Mouse (Mus musculus) liver, embryonic 14.5 days (tissue): ENCODE measurements at regions not wholly inside any gene's neighbourhood (a gene's known extent, or its start where the extent isn't known, plus 50 kb on each side); places are given as distances from the start of the nearest gene placed in this dataset.

Experiments used
- ATAC-seq: fragments of 200-750 bp; cut with Nextera tagmentation; 2 replicates; pipeline ENCODE4 v1.8.0; 2017; ENCODE audit warnings: moderate number of reproducible peaks, mild to moderate bottlenecking, moderate library complexity; ENCODE audit not compliant: insufficient read depth
- DNase-seq, 3 experiments: peaks; one replicate each; pipeline ENCODE4 v3.0.0-alpha.2; 2012 to 2013; ENCODE audit warnings: low read depth in 3 of 3, low spot score in 3 of 3
- H3K27ac ChIP-seq: fragments of 300-500 bp; sonication (generic); 2 replicates; pipeline ENCODE4 v1.5.1; 2014; ENCODE audit warnings: moderate library complexity, mild to moderate bottlenecking, control low read depth, inconsistent platforms
- H3K27me3 ChIP-seq: fragments of 300-500 bp; sonication (generic); 2 replicates; pipeline ENCODE4 v1.6.1; 2014; ENCODE audit warnings: mild to moderate bottlenecking, low read length, moderate library complexity; ENCODE audit not compliant: control insufficient read depth, insufficient read depth
- H3K36me3 ChIP-seq: fragments of 300-500 bp; sonication (generic); replicated peaks from 2 replicates; pipeline ENCODE4 v1.6.1; 2014; ENCODE audit warnings: low read depth; ENCODE audit not compliant: control insufficient read depth, insufficient read depth
- H3K4me1 ChIP-seq, 2 experiments: fragments of 200-500 bp in 1 of 2; fragments of 300-500 bp in 1 of 2; sonication (generic) in 1 of 2; replicated peaks; 2 replicates each; pipeline ENCODE4 v1.6.1; 2012 to 2014; ENCODE audit warnings: antibody characterized with exemption in 1 of 2, inconsistent platforms in 1 of 2, low read length in 1 of 2; ENCODE audit not compliant: control insufficient read depth in 2 of 2, insufficient read depth in 2 of 2
- H3K4me2 ChIP-seq: fragments of 300-500 bp; sonication (generic); 2 replicates; pipeline ENCODE4 v1.6.1; 2014; ENCODE audit warnings: low read depth, mild to moderate bottlenecking, control low read depth, moderate library complexity
- H3K4me3 ChIP-seq, 2 experiments: fragments of 200-500 bp in 1 of 2; fragments of 300-500 bp in 1 of 2; sonication (generic) in 1 of 2; 2 replicates each; pipeline ENCODE4 v1.5.1; 2012 to 2014; ENCODE audit warnings: low read depth in 2 of 2, low read length in 2 of 2, mild to moderate bottlenecking in 2 of 2, control low read depth in 1 of 2, inconsistent platforms in 1 of 2, moderate library complexity in 1 of 2; ENCODE audit not compliant: insufficient read depth in 1 of 2
- H3K9ac ChIP-seq: fragments of 300-500 bp; sonication (generic); replicated peaks from 2 replicates; pipeline ENCODE4 v1.6.1; 2014; ENCODE audit warnings: mild to moderate bottlenecking, control low read depth, moderate library complexity
- H3K9me3 ChIP-seq: fragments of 300-500 bp; sonication (generic); 2 replicates; pipeline ENCODE4 v1.6.1; 2016; ENCODE audit warnings: low read length, mixed read lengths; ENCODE audit not compliant: control insufficient read depth
- CTCF ChIP-seq: IDR thresholded peaks from 2 replicates; pipeline ENCODE4 v1.5.1; 2016; ENCODE audit warnings: antibody characterized with exemption, low read depth, control low read depth
- EP300 ChIP-seq: IDR thresholded peaks from 2 replicates; pipeline ENCODE4 v1.6.1; 2016; ENCODE audit warnings: antibody characterized with exemption, low read depth
- WGBS: fragments of 180-500 bp; shearing (Covaris S2); extraction: QIAGEN DNeasy Blood & Tissue Kit; methylation state at CpG from one replicate; pipeline ENCODE4 v1.1.7; 2014; ENCODE audit not compliant: insufficient replicate concordance; 5-methylcytosine and 5-hydroxymethylcytosine counted together

- H3K4me1 ChIP-seq = no peaks in the 10 kb centered on the region
- H3K27me3 ChIP-seq = no peaks in the 10 kb centered on the region
- H3K9ac ChIP-seq = no peak overlapping the region
- no peak overlapping the region for H3K27ac ChIP-seq
- TF ChIP-seq EP300 (no peak), CTCF (no peak)
- ATAC-seq (no peak), DNase-seq (no peak)
- no peak overlapping the region for H3K4me2 ChIP-seq
- H3K4me3 ChIP-seq = no peak overlapping the region
- no peaks in the 10 kb centered on the region for H3K36me3 ChIP-seq
- 50% methylated on average over 5 of the region's 5 CpGs for WGBS
- no peaks in the 10 kb centered on the region for H3K9me3 ChIP-seq
Measured at GRCm38 (mm10) chr5:52278111-52278510, 85.5 kb upstream of the Sod3 start.

DNA sequence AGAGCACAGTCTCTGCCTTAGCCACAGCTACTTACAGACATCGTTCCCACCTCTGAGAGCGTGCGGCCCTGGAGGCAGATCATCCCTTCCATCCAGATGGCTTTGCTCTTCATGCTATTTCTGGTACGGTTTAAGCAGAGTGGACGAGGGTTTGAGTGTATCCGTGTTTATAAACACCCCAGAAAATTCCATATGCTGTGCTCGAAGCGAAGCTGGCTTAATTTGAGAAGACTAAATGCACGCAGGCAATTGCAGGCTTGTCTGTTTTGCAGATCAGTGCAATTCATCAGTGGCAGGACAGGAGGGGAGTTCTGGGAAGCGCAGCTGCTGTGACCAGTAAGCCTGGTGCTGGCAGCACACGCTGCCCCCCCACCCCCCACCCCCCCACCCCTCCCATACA lies 72.9 kb upstream of the Dhx15 start:
- no peak overlapping the region for H3K4me3 ChIP-seq
- no peaks in the 10 kb centered on the region for H3K27me3 ChIP-seq
- no peak overlapping the region for H3K27ac ChIP-seq
- H3K9ac ChIP-seq = no peak overlapping the region
- no peaks in the 10 kb centered on the region for H3K36me3 ChIP-seq
- no peak overlapping the region for H3K4me2 ChIP-seq
- DNase-seq (no peak), ATAC-seq (no peak)
- TF ChIP-seq EP300 (no peak), CTCF (no peak)
- no peaks in the 10 kb centered on the region for H3K4me1 ChIP-seq
- no peaks in the 10 kb centered on the region for H3K9me3 ChIP-seq
- WGBS = 69% methylated on average over 11 of the region's 11 CpGs

DNA sequence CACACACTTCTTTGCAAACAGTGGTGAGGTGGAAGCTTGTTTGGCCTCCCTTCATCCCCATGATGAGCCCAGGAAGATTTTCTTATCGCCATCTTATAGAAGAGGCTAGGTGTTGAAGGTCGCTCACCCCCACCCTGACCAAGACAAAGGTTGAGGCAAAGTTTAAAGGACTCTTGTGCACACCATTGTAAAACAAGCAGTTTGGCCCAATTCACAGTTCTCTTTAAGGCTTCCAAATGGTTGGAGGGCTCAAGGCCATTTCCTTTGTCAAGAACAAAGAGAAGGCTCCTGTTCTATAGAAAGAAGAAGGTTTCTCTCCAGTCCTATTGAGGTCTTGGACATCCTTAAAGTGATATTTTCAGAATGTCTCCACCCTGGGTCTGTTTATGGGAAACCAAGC lies 67.8 kb upstream of the Dhx15 start:
- H3K9ac ChIP-seq = no peak overlapping the region
- TF ChIP-seq EP300 (no peak), CTCF (no peak)
- H3K4me3 ChIP-seq = no peak overlapping the region
- no peaks in the 10 kb centered on the region for H3K9me3 ChIP-seq
- WGBS = 67% methylated on average over 2 of the region's 2 CpGs
- H3K36me3 ChIP-seq = no peaks in the 10 kb centered on the region
- no peaks in the 10 kb centered on the region for H3K27me3 ChIP-seq
- DNase-seq = no peak
- H3K4me1 ChIP-seq = peaks cover 0 to 2% of the 10 kb centered on the region in 2 experiments; a peak in 1 of 4 replicates
- ATAC-seq = no peak
- no peak overlapping the region for H3K4me2 ChIP-seq
- no peak overlapping the region for H3K27ac ChIP-seq

- ATAC-seq (no peak), DNase-seq (no peak)
- no peak overlapping the region for H3K9ac ChIP-seq
Measured at GRCm38 (mm10) chr5:52254602-52255071, 64.3 kb upstream of the Dhx15 start.

DNA sequence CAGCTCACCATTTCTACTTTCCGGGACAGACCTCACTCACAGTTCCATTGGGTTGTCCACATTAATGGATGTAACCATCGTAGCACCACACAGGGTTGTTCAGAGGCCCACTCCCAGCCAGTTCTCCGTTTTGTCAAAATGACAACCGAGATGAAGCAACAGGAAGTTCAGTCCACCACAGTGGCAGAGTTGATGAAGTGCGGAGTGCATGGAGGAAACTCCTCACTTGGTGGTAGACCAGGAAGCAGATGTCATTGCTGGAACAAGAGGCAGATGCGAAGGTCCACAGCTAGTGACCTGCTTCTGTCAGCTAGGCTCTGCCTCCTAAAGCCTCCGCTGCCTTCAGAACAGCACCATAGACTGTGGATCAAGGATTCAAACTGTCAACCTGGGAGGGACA lies 59.5 kb upstream of the Dhx15 start:
- TF ChIP-seq CTCF = no peak
- no peak for TF ChIP-seq EP300
- Histone ChIP-seq H3K4me2 (no peak overlapping the region), H3K9me3 (no peaks in the 10 kb centered on the region), H3K27me3 (no peaks in the 10 kb centered on the region), H3K9ac (no peak overlapping the region), H3K4me3 (no peak overlapping the region), H3K27ac (no peak overlapping the region), H3K36me3 (no peaks in the 10 kb centered on the region), H3K4me1 (peaks cover 0 to 3% of the 10 kb centered on the region in 2 experiments; a peak in 1 of 4 replicates)
- DNase-seq (no peak), ATAC-seq (no peak)
- 22% methylated on average over 7 of the region's 7 CpGs for WGBS

More at GRCm38 (mm10) chr5:52254602-52255071, 64.3 kb upstream of the Dhx15 start:
- TF ChIP-seq CTCF (no peak), EP300 (no peak)
- Histone ChIP-seq H3K9me3 (no peaks in the 10 kb centered on the region), H3K27ac (no peak overlapping the region), H3K4me1 (peaks cover 0 to 4% of the 10 kb centered on the region in 2 experiments; a peak in 1 of 4 replicates), H3K36me3 (no peaks in the 10 kb centered on the region), H3K27me3 (no peaks in the 10 kb centered on the region), H3K4me3 (no peak overlapping the region), H3K4me2 (no peak overlapping the region)
- WGBS = 71% methylated on average over 14 of the region's 14 CpGs
